Mouse (Mus musculus): ENCODE data around the gene Cdc42bpg.
"Not testable (repeated sequence)": the region's sequence is repeated elsewhere in the genome, so short reads cannot be mapped to it uniquely, and the experiment has no call there.

Cdc42bpg gene

DNA sequence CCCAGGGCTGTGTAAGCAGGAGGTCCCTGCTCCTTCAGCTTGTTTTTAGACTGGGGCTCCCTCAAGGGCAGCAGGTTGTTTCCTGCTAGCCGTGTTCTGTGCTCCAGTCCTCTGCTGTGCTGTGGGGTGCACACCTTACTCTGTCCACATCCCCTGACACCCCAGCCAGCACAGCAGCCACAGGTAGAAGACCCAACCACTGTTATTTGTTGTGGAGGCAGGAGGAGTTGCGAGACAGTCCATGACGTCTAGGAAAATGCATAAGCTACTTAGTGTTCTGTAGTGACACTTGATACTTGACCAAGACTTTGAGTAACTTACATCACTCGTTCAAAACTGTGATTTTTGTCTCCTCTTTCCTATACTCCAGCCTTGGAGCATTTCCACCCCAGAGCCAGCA, 7.3 kb upstream of the Cdc42bpg start:
- DNase-seq (ENCODE audit: low spot score), result no peak

GRCm38 (mm10) chr19:6299450-6300267, 6.6 kb upstream of the Cdc42bpg start:
- no peak for DNase-seq (ENCODE audit: low spot score)

- DNase-seq (ENCODE audit: low spot score), result no peak
Observed at GRCm38 (mm10) chr19:6300402-6300841, 5.8 kb upstream of the Cdc42bpg start.

GRCm38 (mm10) chr19:6302114-6302513, 4.1 kb upstream of the Cdc42bpg start:
- no peak for DNase-seq (ENCODE audit: low spot score)

DNA sequence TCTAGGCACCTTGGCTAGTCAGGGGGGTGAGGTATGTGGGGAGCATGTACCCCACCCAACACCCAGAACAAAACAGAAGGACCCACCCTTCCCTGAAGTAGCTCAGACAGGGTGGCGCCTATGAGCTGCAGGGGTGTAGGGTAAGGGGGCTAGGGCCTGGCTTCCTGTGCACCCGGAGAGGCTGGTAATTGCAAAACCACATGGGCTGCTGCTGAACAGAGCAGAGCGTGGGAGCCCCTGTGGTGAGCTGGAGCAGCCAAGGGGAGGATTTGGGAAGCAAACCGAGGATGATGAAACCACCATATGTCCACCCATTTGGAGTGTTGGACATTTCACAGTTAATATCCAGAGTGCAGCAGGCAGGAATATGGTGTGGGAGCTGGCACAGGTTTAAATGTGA, 3.7 kb upstream of the Cdc42bpg start:
- DNase-seq (ENCODE audit: low spot score), result peak; percentile 42

GRCm38 (mm10) chr19:6303831-6304230, 2.4 kb upstream of the Cdc42bpg start:
- DNase-seq (ENCODE audit: low spot score), result no peak

DNA sequence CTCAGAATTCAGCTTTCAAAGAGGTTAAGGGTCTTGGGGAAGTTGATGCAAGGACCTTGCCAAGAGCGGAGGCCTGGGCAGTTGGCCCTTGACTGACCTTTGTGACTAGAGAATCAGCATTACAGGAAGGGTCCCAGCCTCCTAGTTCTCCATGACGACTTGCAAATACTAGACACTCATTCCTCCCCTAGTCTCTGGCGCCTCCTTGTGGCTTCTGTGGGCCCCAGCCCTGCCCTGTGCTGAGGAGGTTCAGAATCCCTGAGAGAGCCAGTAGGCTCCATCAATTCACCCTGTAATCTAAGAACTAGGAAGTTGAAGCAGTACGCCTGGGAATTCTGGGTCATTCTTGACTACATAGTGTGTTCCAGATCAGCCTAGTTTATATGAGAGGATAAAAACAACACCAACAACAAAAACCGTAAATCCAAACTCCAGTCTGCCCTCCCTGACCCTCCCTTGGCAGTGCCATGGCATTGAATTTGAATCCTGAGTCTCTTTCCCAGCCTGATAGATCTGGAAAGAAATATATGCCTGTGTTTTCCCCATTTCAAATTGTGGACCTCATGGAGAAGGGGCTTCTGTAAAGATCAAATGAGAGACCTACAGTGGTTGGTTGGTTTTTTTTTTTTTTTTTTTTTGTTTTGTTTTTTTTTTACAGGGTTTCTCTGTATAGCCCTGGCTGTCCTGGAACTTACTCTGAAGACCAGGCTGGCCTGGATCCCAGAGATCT, 1.3 kb upstream of the Cdc42bpg start:
- DNase-seq (ENCODE audit: low spot score), result peak; percentile 93

DNA sequence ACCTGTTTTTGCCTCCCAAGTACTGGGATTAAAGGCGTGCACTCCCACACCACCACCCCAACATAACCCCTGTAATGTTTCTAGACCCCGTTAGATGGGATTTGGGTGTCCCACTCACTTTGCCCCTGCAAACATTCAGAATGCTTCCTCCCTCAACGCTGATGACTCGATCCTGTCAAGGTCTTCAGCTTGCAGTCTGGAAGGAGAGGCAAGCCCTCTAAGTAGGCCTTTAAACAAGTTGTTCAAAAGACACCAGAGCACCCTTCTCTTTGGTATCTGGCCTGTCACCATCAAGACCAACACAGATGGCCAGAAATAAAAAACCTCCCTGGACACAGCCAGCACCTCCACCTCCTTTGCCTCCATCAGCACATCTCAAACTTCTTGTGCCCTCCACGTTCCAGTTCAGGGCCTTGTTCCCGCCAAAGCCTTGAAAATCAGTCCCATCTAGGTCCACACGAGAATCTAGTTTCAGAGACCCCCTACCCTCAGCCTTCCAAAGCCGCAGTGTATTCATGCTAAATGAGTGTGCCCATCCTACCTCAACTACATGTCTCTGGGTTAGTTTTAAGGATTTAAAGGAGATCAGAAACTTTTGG, 640 bp upstream of the Cdc42bpg start:
- DNase-seq (ENCODE audit: low spot score), result no peak

GRCm38 (mm10) chr19:6306586-6306985, 330 bp downstream of the Cdc42bpg start:
- peak; percentile 78 for DNase-seq (ENCODE audit: low spot score)

GRCm38 (mm10) chr19:6307733-6308531, 1.7 kb downstream of the Cdc42bpg start:
- DNase-seq (ENCODE audit: low spot score), result no peak

GRCm38 (mm10) chr19:6310181-6310580, 3.9 kb downstream of the Cdc42bpg start:
- no peak for DNase-seq (ENCODE audit: low spot score)

DNA sequence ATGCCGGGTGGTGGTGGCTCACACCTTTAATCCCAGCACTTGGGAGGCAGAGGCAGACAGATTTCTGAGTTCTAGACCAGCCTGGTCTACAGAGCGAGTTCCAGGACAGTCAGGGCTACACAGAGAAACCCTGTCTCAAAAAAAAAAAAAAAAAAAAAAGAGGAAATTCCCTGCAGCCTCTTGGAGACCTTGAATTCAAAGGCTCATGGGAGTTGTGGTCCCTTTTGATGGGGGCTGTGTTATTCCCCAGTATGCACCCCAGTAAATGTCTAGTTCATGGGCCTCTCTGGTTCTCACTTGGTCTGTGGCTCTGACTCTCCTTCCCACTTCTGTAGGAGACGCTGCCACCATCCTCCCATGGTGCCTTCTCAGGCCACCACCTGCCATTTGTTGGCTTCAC, 5.5 kb downstream of the Cdc42bpg start:
- not testable (repeated sequence) for DNase-seq (ENCODE audit: low spot score)

GRCm38 (mm10) chr19:6313796-6314195, 7.5 kb downstream of the Cdc42bpg start:
- DNase-seq (ENCODE audit: low spot score), result no peak

DNA sequence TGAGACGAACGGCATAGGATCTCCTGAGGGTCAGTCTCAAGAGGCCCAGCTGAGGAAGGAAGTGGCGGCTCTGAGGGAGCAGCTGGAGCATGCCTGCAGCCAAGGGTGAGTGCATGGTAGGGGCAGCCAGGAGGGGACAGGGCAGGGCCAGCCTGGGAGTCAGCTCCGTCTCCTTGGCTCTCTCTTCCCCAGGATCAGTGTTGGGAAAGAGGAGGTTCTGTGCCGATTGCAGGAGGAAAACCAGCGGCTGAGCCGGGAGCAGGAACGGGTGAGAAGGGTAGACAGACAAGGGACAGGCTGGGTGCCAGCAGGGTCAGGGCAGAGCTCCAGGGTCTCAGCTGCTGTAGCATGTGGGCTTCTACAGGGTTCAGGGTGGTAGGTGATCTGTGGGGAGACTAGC, 8.3 kb downstream of the Cdc42bpg start:
- no peak for DNase-seq (ENCODE audit: low spot score)

GRCm38 (mm10) chr19:6315573-6315972, 9.3 kb downstream of the Cdc42bpg start:
- DNase-seq (ENCODE audit: low spot score), result no peak

DNA sequence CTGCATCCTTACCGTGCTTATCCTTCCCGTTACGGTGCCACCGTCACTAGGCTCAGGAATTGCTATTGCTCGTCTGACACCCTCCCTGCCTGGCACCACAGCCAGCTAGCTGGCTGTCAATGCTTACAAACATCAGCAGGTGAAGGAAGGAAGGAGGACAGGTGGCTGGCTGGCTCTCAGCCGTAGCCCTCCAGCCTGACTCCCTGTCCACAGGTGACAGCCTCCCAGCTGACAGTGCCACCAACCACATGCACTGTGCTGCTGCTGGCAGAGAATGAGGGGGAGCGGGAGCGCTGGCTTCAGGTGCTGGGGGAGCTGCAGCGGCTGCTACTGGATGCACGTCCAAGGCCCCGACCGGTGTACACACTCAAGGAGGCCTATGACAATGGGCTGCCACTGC, 11.9 kb downstream of the Cdc42bpg start:
- DNase-seq (ENCODE audit: low spot score), result no peak

DNA sequence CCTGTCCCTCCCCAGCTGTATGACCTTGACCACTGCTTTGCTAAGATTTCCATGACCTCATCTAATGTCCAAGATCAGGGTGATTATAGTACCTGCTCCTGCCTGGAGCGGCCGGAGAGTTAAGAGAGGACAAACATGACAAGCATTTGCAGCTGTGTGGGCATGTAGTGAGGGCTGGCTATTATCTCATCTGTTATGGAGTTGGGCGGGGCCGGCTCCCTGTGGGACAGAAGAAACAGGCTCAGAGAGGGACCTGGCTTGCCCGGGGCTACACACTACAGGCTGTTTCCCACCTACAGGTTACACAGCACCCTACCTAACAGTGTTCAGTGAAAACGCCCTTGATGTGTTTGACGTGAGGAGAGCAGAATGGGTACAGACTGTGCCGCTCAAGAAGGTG, 15.1 kb downstream of the Cdc42bpg start:
- no peak for DNase-seq (ENCODE audit: low spot score)

- DNase-seq (ENCODE audit: low spot score), result no peak
Observed at GRCm38 (mm10) chr19:6321786-6322621, 15.7 kb downstream of the Cdc42bpg start.

GRCm38 (mm10) chr19:6324751-6325150, 18.5 kb downstream of the Cdc42bpg start:
- DNase-seq (ENCODE audit: low spot score), result no peak

DNA sequence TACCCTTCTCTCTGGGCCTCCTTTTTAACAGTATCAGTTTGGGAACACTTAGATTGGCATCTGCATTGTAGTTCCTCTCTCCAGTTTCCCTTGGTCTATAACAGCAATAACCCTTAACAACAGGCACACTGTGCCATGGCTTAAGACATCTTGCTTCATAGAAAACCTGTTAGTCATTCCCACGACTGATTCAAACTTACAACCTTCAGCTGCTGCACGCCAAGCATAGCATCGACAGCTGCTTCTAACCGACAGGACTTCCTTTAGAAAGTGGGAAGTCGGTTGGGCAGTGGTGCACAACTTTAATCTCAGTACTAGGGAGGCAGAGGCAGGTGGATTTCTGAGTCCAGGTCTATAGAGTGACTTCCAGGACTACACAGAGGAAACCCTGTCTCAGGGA, 24.9 kb downstream of the Cdc42bpg start:
- no peak for DNase-seq (ENCODE audit: low spot score)

All from embryo, embryonic 10 days (tissue).